Mouse (Mus musculus): ENCODE measurements around the gene Ovol3. TPM values are rescaled to one million over a fixed set of nuclear protein-coding genes. Genes with fewer than 3 reads are reported as not detected.

Gene Ovol3
- 0.19 and 0.27 TPM in 2 replicates for polyA plus RNA-seq (2012; rRNA removed)

GRCm38 (mm10) chr7:30235625-30236024 is at the start of gene Ovol3:
Gene Ovol3 (minus strand): TSS chr7:30235725.

GRCm38 (mm10) chr7:30279951-30280669 is 44.6 kb upstream of the Ovol3 start, which contains the start of the genes Thap8 and Wdr62:
Gene Thap8 (plus strand): TSS chr7:30280094.
Gene Wdr62 (minus strand): TSS chr7:30280419.

GRCm38 (mm10) chr7:30231669-30232454 is 3.7 kb downstream of the Ovol3 start, which contains the start of the genes Polr2i and Tbcb:
Gene Polr2i (plus strand): TSS chr7:30231948.
Gene Tbcb (minus strand): TSS chr7:30232272.

DNA sequence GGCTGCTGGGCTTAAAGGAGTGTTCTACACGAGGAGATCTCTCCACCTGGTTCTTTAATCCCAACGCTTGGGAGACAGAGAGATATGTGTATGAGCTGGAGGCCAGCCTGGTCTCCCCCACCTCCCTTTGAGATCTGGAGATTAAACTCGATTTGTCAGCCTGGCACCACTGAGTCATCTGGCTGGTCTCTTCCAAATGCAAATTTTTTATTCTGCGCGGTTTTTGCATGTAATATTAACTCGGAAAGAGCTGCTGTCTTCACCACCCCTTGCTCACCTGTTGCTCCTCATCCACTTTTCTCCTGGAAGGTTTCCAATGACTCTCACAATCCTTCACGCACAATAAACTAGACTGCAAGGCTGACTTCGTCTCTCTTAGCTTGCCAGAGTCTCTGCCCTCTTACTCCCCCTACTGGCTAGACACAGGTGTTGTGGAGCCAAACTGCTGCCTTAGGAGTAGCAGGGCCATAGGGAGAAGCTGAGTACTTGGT is 37.0 kb downstream of the Ovol3 start, which contains the start of gene Capns1:
Gene Capns1, minus strand, starts transcription at position 331 of the 491 bp plus-strand sequence.

GRCm38 (mm10) chr7:30183879-30184289 is 51.6 kb downstream of the Ovol3 start, which contains the start of gene Cox7a1:
Gene Cox7a1 (plus strand): TSS chr7:30184144.

Other genes with a start within 250 kb of the Ovol3 start
- gene Zfp14, start 184.3 kb downstream of the Ovol3 start, polyA plus RNA-seq (2012; rRNA removed) = 7.2 and 7.6 TPM in 2 replicates
- 3.7 and 4.0 TPM in 2 replicates for gene Zfp82, start 162.8 kb downstream of the Ovol3 start, polyA plus RNA-seq (2012; rRNA removed)
- gene Gm26920, start 145.3 kb downstream of the Ovol3 start, polyA plus RNA-seq (2012; rRNA removed) = 0.67 and 0.83 TPM in 2 replicates
- gene Zfp566, start 145.2 kb downstream of the Ovol3 start, polyA plus RNA-seq (2012; rRNA removed) = 9.4 and 11.1 TPM in 2 replicates
- gene Zfp260, start 140.9 kb downstream of the Ovol3 start, polyA plus RNA-seq (2012; rRNA removed) = 42.7 and 66.9 TPM in 2 replicates
- 6.6 and 7.4 TPM in 2 replicates for gene Zfp382, start 113.8 kb downstream of the Ovol3 start, polyA plus RNA-seq (2012; rRNA removed)
- 111 and 119 TPM in 2 replicates for gene Zfp146, start 66.0 kb downstream of the Ovol3 start, polyA plus RNA-seq (2012; rRNA removed)
- gene Cox7a1, start 51.6 kb downstream of the Ovol3 start, polyA plus RNA-seq (2012; rRNA removed) = 2.2 and 4.6 TPM in 2 replicates
- 139 and 209 TPM in 2 replicates for gene Capns1, start 36.9 kb downstream of the Ovol3 start, polyA plus RNA-seq (2012; rRNA removed)
- gene Polr2i, start 3.8 kb downstream of the Ovol3 start, polyA plus RNA-seq (2012; rRNA removed) = 204 and 223 TPM in 2 replicates
- gene Tbcb, start 3.5 kb downstream of the Ovol3 start, polyA plus RNA-seq (2012; rRNA removed) = 133 and 198 TPM in 2 replicates
- 0.06 and 0.26 TPM in 2 replicates for gene Thap8, start 44.4 kb upstream of the Ovol3 start, polyA plus RNA-seq (2012; rRNA removed)
- 22.8 and 26.3 TPM in 2 replicates for gene Wdr62, start 44.7 kb upstream of the Ovol3 start, polyA plus RNA-seq (2012; rRNA removed)
- 115 and 137 TPM in 2 replicates for gene Clip3, start 56.0 kb upstream of the Ovol3 start, polyA plus RNA-seq (2012; rRNA removed)
- gene Alkbh6, start 73.0 kb upstream of the Ovol3 start, polyA plus RNA-seq (2012; rRNA removed) = 61.7 and 90.9 TPM in 2 replicates
- gene Syne4, start 79.1 kb upstream of the Ovol3 start, polyA plus RNA-seq (2012; rRNA removed) = 42.4 and 63.7 TPM in 2 replicates
- 0.65 and 0.78 TPM in 2 replicates for gene E130208F15Rik, start 86.0 kb upstream of the Ovol3 start, polyA plus RNA-seq (2012; rRNA removed)
- gene Sdhaf1, start 88.2 kb upstream of the Ovol3 start, polyA plus RNA-seq (2012; rRNA removed) = 19.6 and 19.7 TPM in 2 replicates
- 7.0 and 10.9 TPM in 2 replicates for gene Lrfn3, start 127.0 kb upstream of the Ovol3 start, polyA plus RNA-seq (2012; rRNA removed)
- 17.2 and 25.2 TPM in 2 replicates for gene Tyrobp, start 178.0 kb upstream of the Ovol3 start, polyA plus RNA-seq (2012; rRNA removed)
- gene Hcst, start 184.1 kb upstream of the Ovol3 start, polyA plus RNA-seq (2012; rRNA removed) = 0.16 and 0.40 TPM in 2 replicates
- 1.8 and 2.1 TPM in 2 replicates for gene Nfkbid, start 186.0 kb upstream of the Ovol3 start, polyA plus RNA-seq (2012; rRNA removed)
- 102 and 109 TPM in 2 replicates for gene Aplp1, start 209.8 kb upstream of the Ovol3 start, polyA plus RNA-seq (2012; rRNA removed)
- gene Kirrel2, start 222.0 kb upstream of the Ovol3 start, polyA plus RNA-seq (2012; rRNA removed) = 3.6 and 3.9 TPM in 2 replicates
- gene Nphs1, start 222.6 kb upstream of the Ovol3 start, polyA plus RNA-seq (2012; rRNA removed) = 3.7 and 4.4 TPM in 2 replicates